Comparison of ENCODE assay signal across 8 mouse cellular contexts in the genomic region with DNA sequence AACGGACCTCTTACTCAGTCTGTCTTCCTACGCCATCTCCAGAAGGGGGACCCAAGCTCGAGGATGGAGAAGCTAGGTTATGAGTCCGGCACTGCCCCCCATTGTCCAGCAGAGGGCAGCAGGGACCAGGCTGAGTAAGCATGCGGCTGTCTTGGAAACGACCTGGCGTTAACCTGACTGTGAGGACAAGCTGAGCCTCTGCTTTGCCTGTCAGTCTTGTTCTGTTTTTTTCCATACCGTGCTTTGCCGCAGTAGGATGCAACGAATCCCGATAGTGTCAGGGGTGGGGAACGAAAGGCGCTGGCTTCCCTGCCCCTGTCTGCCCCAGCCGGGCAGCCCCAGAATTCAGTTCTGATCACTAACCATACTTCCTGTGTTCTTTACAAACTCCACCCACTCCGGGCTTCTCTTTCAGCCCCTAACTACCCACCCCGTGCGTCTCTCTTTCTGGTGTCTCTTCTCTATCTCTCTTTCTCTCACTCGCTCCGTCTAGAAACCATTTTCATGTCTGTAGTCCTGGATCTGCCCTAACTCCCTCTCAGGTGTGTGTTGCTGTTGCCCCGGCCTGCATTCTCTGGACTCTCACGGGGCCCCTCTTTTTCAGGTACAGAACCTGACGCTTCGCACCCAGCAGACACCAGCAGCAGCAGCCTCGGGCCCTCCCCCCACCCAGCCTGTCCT. TPM values are rescaled to one million over a fixed set of nuclear protein-coding genes. Genes with fewer than 3 reads are reported as not detected.
DNase-seq lines count a peak whose midpoint lies in the region; ATAC-seq lines count a peak whose summit lies in the region.

No protein-coding gene starts in this region.

- H3K27ac ChIP-seq in hindbrain, embryonic 11.5 days (ENCODE audit: low read depth, low read length), result no peak overlapping the region

- H3K36me3 ChIP-seq in hindbrain, embryonic 11.5 days (ENCODE audit: control insufficient read depth, insufficient read depth, low read length), result no peaks in the 10 kb centered on the region

- ATAC-seq in frontal cortex, adult (ENCODE audit: low TSS enrichment), result peak; percentile 74
- ATAC-seq in hindbrain, embryonic 11.5 days (ENCODE audit: low FRiP score), result peak; percentile 41

- H3K9me3 ChIP-seq in hindbrain, embryonic 11.5 days (ENCODE audit: control insufficient read depth, low read length), result no peaks in the 10 kb centered on the region

- peak; percentile 94 for DNase-seq in MN1 (ENCODE audit: low spot score)
- peak; percentile 99 for DNase-seq in cerebellum, adult 9-10 months
- DNase-seq in hindbrain, embryonic 11.5 days (ENCODE audit: low spot score), result peak; percentile 98
- peak; percentile 95 for DNase-seq in layer of hippocampus, postnatal 10 days (ENCODE audit: low spot score in 2 of 2)
- peak; percentile 96 for DNase-seq in lung, postnatal 10 days
- peak; percentile 93 for DNase-seq in retina, adult 2 months (ENCODE audit: low read depth, low spot score)
- peak; percentile 89 to 91 for DNase-seq in thymus, postnatal 36 days

- H3K4me3 ChIP-seq in hindbrain, embryonic 11.5 days (ENCODE audit: low read depth, low read length), result peak overlapping the region; percentile 17; the same call in 1 of the 2 replicates

- peak overlapping the region; percentile 37 for H3K4me2 ChIP-seq in hindbrain, embryonic 11.5 days (replicated peaks; ENCODE audit: low read depth, low read length)

- H3K27me3 ChIP-seq in hindbrain, embryonic 11.5 days (ENCODE audit: control insufficient read depth, insufficient read depth, low read length), result no peaks in the 10 kb centered on the region; the same call in 1 of the 2 replicates

- WGBS in hindbrain, embryonic 11.5 days, result 5% methylated on average over 24 of the region's 24 CpGs

- H3K9ac ChIP-seq in hindbrain, embryonic 11.5 days (ENCODE audit: low read depth, low read length), result 0 out of 2 replicates have a peak overlapping the region, but pooled peaks have one; percentile 16

- peaks cover 28% of the 10 kb centered on the region for H3K4me1 ChIP-seq in hindbrain, embryonic 11.5 days (replicated peaks; ENCODE audit: control insufficient read depth, insufficient read depth, low read length)

RNA-seq across cellular contexts. Expression of a gene that starts 43.6 kb away (rescaled TPM):
- 0.42 and 0.51 TPM in 2 replicates for polyA plus RNA-seq in hindbrain, embryonic 11.5 days (2014; fragmentation: Nextera tagmentation; extraction: Ambion mirVana)
- total RNA-seq in layer of hippocampus, postnatal 10 days (2021), result under 1 TPM; 0.45 to 0.64 TPM

RNA-seq across cellular contexts. Expression of a gene that starts 57.1 kb away (rescaled TPM):
- 46.8 and 92.2 TPM in 2 replicates for polyA plus RNA-seq in hindbrain, embryonic 11.5 days (2014; fragmentation: Nextera tagmentation; extraction: Ambion mirVana)
- total RNA-seq in layer of hippocampus, postnatal 10 days (2021), result 10 to 100 TPM; 81.1 to 82.9 TPM
